Mouse (Mus musculus): ENCODE measurements around the gene Nrf1. TPM values are rescaled to one million over a fixed set of nuclear protein-coding genes. Genes with fewer than 3 reads are reported as not detected.

The Nrf1 gene
- polyA plus RNA-seq, 1 experiment, result 20.4 TPM

DNA sequence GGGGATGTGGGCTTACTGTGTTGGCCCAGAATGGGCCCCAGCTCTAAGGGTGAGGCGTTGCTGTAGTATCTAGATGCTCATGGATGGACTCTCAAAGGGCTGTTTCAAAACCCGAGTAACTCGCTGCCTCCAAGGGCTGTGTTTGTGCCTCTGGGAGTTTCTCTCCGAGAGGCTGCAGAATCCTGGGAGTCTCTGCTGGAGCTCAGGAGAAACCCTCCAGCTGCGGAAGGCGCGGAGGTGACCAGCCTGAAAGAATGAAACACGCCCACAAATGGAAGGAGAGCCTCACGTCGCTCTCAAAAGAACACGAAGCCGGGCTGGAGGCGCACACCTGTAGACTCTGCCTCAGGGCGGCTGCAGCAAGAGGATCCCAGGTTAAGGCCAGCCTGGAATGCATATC is 129.5 kb downstream of the Nrf1 start:
- Histone ChIP-seq H3K4me1 (ENCODE audit: control insufficient read depth, insufficient read depth, low read length) (0 out of 2 replicates have a peak, but pooled peaks cover 8% of the 10 kb centered on the region), H3K27ac (ENCODE audit: insufficient read depth, low read depth, low read length) (no peak overlapping the region), H3K4me3 (ENCODE audit: insufficient read depth, low read length) (no peak overlapping the region)
- TF ChIP-seq CTCF (IDR thresholded peaks at IDR 0.05; ENCODE audit: low read depth, low read length), result no peak
- no peak for TF ChIP-seq POLR2A (IDR thresholded peaks at IDR 0.05; ENCODE audit: borderline replicate concordance, low read depth, low read length)

DNA sequence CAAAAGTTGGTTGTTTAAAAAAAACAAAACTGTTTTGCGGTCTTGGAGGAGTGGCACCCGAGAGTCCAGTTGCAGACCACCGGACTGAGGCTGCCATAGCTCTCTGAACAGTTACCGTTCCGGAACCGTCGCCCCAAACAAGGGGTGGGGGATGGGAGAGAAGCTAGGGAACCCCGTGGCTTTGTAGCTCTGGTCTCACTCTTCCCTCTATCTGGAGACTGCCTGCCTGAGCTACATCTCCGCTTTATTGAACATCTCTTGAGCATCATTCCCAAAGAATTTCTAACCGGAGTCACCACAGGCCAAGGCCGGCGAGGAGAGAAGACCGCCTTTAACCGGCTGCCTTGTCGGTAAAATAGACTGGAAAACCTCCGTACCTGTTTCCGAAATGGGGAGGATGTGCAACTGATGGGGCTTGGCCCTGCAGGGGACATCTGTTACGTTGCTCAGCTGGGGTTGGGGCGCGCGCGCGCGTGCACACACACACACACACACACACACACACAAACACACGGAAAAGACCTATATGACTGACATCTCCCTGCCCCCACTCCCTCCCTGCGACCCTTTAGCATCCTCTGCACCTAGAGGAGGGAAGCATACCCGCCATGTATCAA is 130.3 kb downstream of the Nrf1 start:
- Histone ChIP-seq H3K4me1 (ENCODE audit: control insufficient read depth, insufficient read depth, low read length) (0 out of 2 replicates have a peak, but pooled peaks cover 8% of the 10 kb centered on the region), H3K4me3 (ENCODE audit: insufficient read depth, low read length) (no peak overlapping the region), H3K27ac (ENCODE audit: insufficient read depth, low read depth, low read length) (no peak overlapping the region)
- TF ChIP-seq POLR2A (IDR thresholded peaks at IDR 0.05; ENCODE audit: borderline replicate concordance, low read depth, low read length), result 0 out of 2 replicates have a peak, but pooled peaks have one; percentile 8
- TF ChIP-seq CTCF (IDR thresholded peaks at IDR 0.05; ENCODE audit: low read depth, low read length), result no peak

DNA sequence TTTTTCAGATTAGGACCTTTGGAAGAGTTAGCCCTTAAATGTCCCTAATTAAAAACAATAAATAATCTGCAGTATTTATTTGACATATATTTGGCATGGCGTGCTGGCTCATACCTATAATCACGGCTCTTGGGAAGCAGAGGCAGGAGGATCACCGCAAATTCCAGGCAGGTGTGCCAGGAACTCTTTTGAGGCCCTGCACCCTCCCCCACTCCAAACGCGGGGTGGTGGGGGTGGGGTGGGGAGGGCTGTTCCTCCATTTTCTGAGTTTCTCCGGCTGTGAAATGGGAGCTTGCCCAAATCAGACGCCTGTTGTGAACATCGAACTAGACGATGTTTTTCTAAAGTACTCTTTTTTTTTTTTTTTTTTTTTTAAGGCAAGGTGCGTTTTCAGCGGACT is 131.3 kb downstream of the Nrf1 start:
- TF ChIP-seq CTCF (IDR thresholded peaks at IDR 0.05; ENCODE audit: low read depth, low read length) (no peak), POLR2A (IDR thresholded peaks at IDR 0.05; ENCODE audit: borderline replicate concordance, low read depth, low read length) (no peak)
- no peak overlapping the region for H3K27ac ChIP-seq (ENCODE audit: insufficient read depth, low read depth, low read length)
- H3K4me1 ChIP-seq (ENCODE audit: control insufficient read depth, insufficient read depth, low read length), result 0 out of 2 replicates have a peak, but pooled peaks cover 6% of the 10 kb centered on the region
- H3K4me3 ChIP-seq (ENCODE audit: insufficient read depth, low read length), result no peak overlapping the region

DNA sequence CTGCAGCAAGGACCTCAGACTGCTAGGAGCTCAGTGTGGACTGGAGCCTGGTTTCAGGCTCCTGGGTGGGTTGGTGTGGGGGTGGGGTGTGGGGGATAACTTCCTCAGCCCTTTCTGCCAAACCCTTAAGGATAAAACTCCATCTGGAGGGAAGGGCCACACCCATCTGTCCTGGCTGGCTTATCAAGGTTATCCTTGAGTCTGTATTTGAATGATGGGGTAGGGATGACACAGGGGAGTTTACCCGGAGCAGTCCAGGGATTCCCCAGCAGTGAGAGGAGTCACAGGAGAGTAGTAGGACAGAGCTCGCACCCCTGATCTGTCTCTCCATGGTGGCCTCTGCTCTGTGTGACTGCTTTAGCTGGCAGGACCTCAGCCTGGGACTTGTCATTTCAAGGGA is 132.5 kb downstream of the Nrf1 start:
- TF ChIP-seq CTCF (IDR thresholded peaks at IDR 0.05; ENCODE audit: low read depth, low read length) (no peak), POLR2A (IDR thresholded peaks at IDR 0.05; ENCODE audit: borderline replicate concordance, low read depth, low read length) (no peak)
- H3K4me3 ChIP-seq (ENCODE audit: insufficient read depth, low read length), result no peak overlapping the region
- H3K27ac ChIP-seq (ENCODE audit: insufficient read depth, low read depth, low read length), result no peak overlapping the region
- 0 out of 2 replicates have a peak, but pooled peaks cover 6% of the 10 kb centered on the region for H3K4me1 ChIP-seq (ENCODE audit: control insufficient read depth, insufficient read depth, low read length)

DNA sequence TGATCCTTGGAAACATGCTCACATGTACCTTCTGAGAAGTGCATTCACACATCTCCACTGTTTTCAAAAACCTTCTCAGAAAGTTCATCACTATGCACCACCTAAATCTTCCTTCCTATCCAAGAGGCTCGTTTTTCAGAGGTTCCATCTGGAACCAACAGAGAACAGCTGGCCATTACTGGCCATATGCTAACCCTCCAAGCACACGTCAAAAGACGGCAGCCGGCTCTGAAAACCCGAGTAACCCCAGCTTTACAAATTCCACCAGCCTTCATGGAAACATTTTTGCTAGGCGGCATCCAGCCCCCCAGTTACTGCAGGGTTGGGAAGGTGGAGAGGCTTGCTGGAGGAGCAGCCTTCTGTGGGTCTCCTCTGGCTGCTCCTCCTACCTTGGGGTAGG is 134.2 kb downstream of the Nrf1 start:
- Histone ChIP-seq H3K4me1 (ENCODE audit: control insufficient read depth, insufficient read depth, low read length) (0 out of 2 replicates have a peak, but pooled peaks cover 6% of the 10 kb centered on the region), H3K4me3 (ENCODE audit: insufficient read depth, low read length) (no peak overlapping the region), H3K27ac (ENCODE audit: insufficient read depth, low read depth, low read length) (no peak overlapping the region)
- TF ChIP-seq CTCF (IDR thresholded peaks at IDR 0.05; ENCODE audit: low read depth, low read length), result no peak
- TF ChIP-seq POLR2A (IDR thresholded peaks at IDR 0.05; ENCODE audit: borderline replicate concordance, low read depth, low read length), result no peak

DNA sequence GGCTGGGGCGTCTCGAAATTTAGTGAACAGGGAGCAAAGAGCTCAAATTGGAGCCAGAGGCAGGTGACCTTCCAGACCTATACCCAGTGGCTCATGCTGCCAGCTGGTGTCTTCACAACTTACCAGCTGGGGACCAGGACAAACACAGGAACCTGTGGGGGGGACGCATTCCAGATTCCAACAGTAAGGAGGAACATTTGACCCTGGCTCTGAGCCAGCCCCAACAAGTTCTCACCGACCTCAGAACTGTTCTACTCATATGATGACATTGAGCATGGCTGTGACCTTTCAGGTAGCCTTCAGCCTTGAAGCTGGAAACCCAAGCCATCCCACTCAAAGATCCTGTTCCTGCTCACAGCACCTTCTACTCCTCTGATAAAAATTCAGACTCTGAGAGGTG is 135.8 kb downstream of the Nrf1 start:
- no peak overlapping the region for H3K4me3 ChIP-seq (ENCODE audit: insufficient read depth, low read length)
- no peaks in the 10 kb centered on the region for H3K4me1 ChIP-seq (ENCODE audit: control insufficient read depth, insufficient read depth, low read length)
- H3K27ac ChIP-seq (ENCODE audit: insufficient read depth, low read depth, low read length), result no peak overlapping the region
- TF ChIP-seq POLR2A (IDR thresholded peaks at IDR 0.05; ENCODE audit: borderline replicate concordance, low read depth, low read length), result no peak

DNA sequence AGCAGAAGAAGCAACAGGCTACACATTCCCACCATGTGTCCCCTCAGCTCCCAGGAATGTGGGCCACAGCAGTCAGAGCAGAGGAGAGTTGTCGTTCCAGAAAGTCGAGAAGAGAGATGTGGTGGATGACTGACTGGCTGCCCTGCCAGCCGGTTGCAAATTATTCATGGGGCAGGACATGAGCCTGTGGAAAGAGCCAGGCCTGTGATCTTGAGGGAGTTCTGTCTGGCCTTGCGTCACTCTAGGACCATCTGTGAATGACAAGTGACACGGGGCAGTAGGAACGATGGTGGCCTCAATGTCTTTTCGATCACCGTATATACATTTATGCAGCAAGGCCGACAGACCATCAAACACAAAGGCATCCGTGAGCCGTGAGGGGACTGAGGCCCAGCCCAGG is 147.9 kb downstream of the Nrf1 start:
- H3K4me3 ChIP-seq (ENCODE audit: insufficient read depth, low read length), result no peak overlapping the region
- H3K27ac ChIP-seq (ENCODE audit: insufficient read depth, low read depth, low read length), result no peak overlapping the region

DNA sequence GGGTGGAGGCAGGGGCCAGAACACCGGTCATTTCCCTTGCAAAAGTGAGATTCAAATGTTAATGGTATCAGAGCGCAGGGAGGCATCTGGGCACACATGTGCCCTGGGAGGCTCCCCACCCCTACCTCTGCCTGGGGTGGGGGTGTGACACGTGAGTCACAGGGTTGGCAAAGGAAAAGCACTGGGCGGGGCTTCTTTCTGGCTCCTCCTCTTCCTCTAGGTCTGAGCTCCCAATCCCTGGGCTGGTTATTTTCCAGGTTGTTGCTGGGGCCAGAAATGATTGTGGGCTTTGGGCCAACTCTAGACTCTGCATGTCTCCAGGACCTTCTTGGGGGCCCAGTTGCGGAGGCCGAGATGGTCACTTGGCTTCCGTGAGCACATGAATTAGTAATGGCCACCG is 148.4 kb downstream of the Nrf1 start:
- Histone ChIP-seq H3K4me1 (ENCODE audit: control insufficient read depth, insufficient read depth, low read length) (peaks cover 11% of the 10 kb centered on the region), H3K27ac (ENCODE audit: insufficient read depth, low read depth, low read length) (no peak overlapping the region), H3K4me3 (ENCODE audit: insufficient read depth, low read length) (no peak overlapping the region)
- no peak for TF ChIP-seq POLR2A (IDR thresholded peaks at IDR 0.05; ENCODE audit: borderline replicate concordance, low read depth, low read length)
- TF ChIP-seq CTCF (IDR thresholded peaks at IDR 0.05; ENCODE audit: low read depth, low read length), result no peak

More for the DNA sequence above, 147.9 kb downstream of the Nrf1 start:
- H3K4me1 ChIP-seq (ENCODE audit: control insufficient read depth, insufficient read depth, low read length), result peaks cover 11% of the 10 kb centered on the region
- no peak for TF ChIP-seq POLR2A (IDR thresholded peaks at IDR 0.05; ENCODE audit: borderline replicate concordance, low read depth, low read length)
- no peak for TF ChIP-seq CTCF (IDR thresholded peaks at IDR 0.05; ENCODE audit: low read depth, low read length)

Other genes starting within 250 kb of the Nrf1 start
- gene Strip2, start 131.0 kb upstream of the Nrf1 start, polyA plus RNA-seq (2012; ENCODE audit: insufficient read depth, insufficient read length, missing spikeins), result 0.20 TPM in 1 of 2 replicates, not detected in the other

Measured in bone marrow macrophage, adult 2 months (primary cell).